Mouse (Mus musculus): ENCODE data around the gene Ap1g2.

GRCm38 (mm10) chr14:55139313-55139712, 32.9 kb upstream of the Ap1g2 start:
- TF ChIP-seq CTCF (IDR thresholded peaks at IDR 0.05; ENCODE audit: extremely low read depth, insufficient read depth, low read length) (no peak), POLR2A (IDR thresholded peaks at IDR 0.05; ENCODE audit: extremely low read depth, insufficient read depth, low read length) (no peak)
